Mouse (Mus musculus): ENCODE measurements around the gene Vegfb.

DNA sequence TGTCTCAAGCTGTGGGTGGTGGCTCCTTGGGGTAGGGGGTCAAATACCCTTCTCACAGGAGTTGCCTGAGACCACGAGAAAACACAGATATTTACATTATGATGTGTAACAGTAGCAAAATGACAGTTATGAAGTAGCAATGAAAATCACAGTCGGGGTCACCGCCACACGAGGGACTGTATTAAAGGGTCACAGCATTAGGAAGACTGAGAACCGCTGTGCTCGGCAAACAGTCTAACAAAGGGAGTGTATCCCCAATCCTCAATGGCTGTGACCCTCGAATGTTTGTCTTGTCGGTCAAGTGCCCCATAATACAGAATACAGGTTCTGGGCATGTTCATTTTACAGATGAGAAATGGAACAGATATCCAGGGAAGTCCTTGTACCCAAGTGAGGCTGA lies 6.6 kb upstream of the Vegfb start:
- TF ChIP-seq POLR2A (IDR thresholded peaks at IDR 0.05; ENCODE audit: borderline replicate concordance, extremely low read depth, insufficient read depth, insufficient read length, poor library complexity, severe bottlenecking) (no peak), CTCF (IDR thresholded peaks at IDR 0.05; ENCODE audit: borderline replicate concordance, extremely low read depth, insufficient read depth, insufficient read length) (no peak)
